Mouse (Mus musculus): Measurements from ENCODE around the gene Cdh23.

DNA sequence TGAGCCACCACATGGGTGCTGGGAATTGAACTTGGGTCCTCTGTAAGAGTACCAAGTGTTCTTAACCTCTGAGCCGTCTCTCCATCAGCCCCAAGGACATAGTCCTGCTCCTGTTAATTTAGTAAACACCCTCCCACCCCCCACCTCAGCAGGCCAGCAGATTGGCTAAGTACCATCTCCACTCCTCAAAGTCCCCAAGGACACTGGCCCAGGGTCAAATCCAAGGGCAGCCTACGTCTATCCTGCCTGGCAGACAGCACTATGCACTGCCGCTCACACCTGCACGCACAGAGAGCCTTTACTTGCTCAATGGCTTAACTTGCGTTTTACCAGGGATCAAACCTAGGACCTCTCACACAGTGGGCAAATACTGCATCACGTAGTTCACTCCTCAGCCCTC, 46.7 kb upstream of the Cdh23 start:
- no peak for TF ChIP-seq CTCF (IDR thresholded peaks at IDR 0.05; ENCODE audit: low read depth)
- TF ChIP-seq EP300 (IDR thresholded peaks at IDR 0.05; ENCODE audit: low read depth): no peak

Measured in heart, postnatal 0 days (tissue).